Mouse (Mus musculus): Measurements from ENCODE around the gene Arhgap40. TPM values are rescaled to one million over a fixed set of nuclear protein-coding genes. Genes with fewer than 3 reads are reported as not detected.

The Arhgap40 gene
- not detected in 2 replicates for total RNA-seq (2012; rRNA removed)
- total RNA-seq (2014; rRNA removed): not detected in 2 replicates
- not detected in 2 replicates for polyA plus RNA-seq (2012; ENCODE audit: insufficient read length, low read depth)

- DNase-seq (ENCODE audit: extremely low read depth): no peak
- Histone ChIP-seq H3K36me3 (replicated peaks in 1 of 2; ENCODE audit: control insufficient read depth in 1 of 2, insufficient read depth in 1 of 2, low read length in 1 of 2) (no peaks in the 10 kb centered on the region), H3K4me1 (ENCODE audit: control insufficient read depth in 1 of 2, insufficient read depth in 2 of 2) (0 out of 4 replicates have a peak, but pooled peaks cover 0 to 2% of the 10 kb centered on the region in 2 experiments), H3K4me2 (ENCODE audit: insufficient read depth, low read depth, poor library complexity, severe bottlenecking) (no peak within 1 kb of the TSS), H3K27ac (ENCODE audit: insufficient read depth, low read depth) (no peak within 1 kb of the TSS), H3K9me3 (replicated peaks; ENCODE audit: low read length) (no peaks in the 10 kb centered on the region), H3K27me3 (replicated peaks) (no peaks in the 10 kb centered on the region), H3K79me2 (replicated peaks; ENCODE audit: control insufficient read depth, extremely low read depth, insufficient read depth, poor library complexity, severe bottlenecking) (no peaks in the 10 kb centered on the region), H3K9ac (ENCODE audit: insufficient read depth, low read depth) (no peak within 1 kb of the TSS), H3K4me3 (replicated peaks in 1 of 3; ENCODE audit: low read depth in 2 of 3, low read length in 2 of 3, poor library complexity in 1 of 3) (no peak within 1 kb of the TSS)
- in situ Hi-C loops (cut with MboI; ENCODE audit: low pct_ligation_motif_present, low pct_unique_long_range_greater_than_20kb, low sequenced_read_pairs): no loop called here
- TF ChIP-seq JUND (conservative IDR thresholded peaks at IDR 0.05; ENCODE audit: low read depth, low read length) (no peak), BHLHE40 (IDR thresholded peaks at IDR 0.05; ENCODE audit: low read depth, low read length) (no peak), TCF12 (IDR thresholded peaks at IDR 0.05; ENCODE audit: low read depth, low read length) (no peak), USF1 (IDR thresholded peaks at IDR 0.05; ENCODE audit: low read depth, low read length) (no peak), KAT2A (IDR thresholded peaks at IDR 0.05; ENCODE audit: insufficient replicate concordance, low read length) (no peak), RAD21 (IDR thresholded peaks at IDR 0.05; ENCODE audit: low read depth, low read length) (no peak), MXI1 (IDR thresholded peaks at IDR 0.05; ENCODE audit: low read depth, low read length) (no peak)
- dilution Hi-C loops (cut with MboI; ENCODE audit: extremely low pct_ligation_motif_present, extremely low pct_unique_long_range_greater_than_20kb, low sequenced_read_pairs): no loop called here
These were observed at the start of gene Arhgap40 for GRCm38 (mm10) chr2:158512528-158512927. Arhgap40 (plus strand) TSS chr2:158512796.

GRCm38 (mm10) chr2:158474159-158474558 lies 38.4 kb upstream of the Arhgap40 start:
- no peaks in the 10 kb centered on the region for H3K79me2 ChIP-seq (replicated peaks; ENCODE audit: control insufficient read depth, extremely low read depth, insufficient read depth, poor library complexity, severe bottlenecking)
- H3K9me3 ChIP-seq (replicated peaks; ENCODE audit: low read length): no peaks in the 10 kb centered on the region
- peaks cover 17 to 56% of the 10 kb centered on the region in 2 experiments for H3K36me3 ChIP-seq (replicated peaks in 1 of 2; ENCODE audit: control insufficient read depth in 1 of 2, insufficient read depth in 1 of 2, low read length in 1 of 2)
- DNase-seq (ENCODE audit: extremely low read depth): no peak
- no peak overlapping the region for H3K9ac ChIP-seq (ENCODE audit: insufficient read depth, low read depth)
- in situ Hi-C loops (cut with MboI; ENCODE audit: low pct_ligation_motif_present, low pct_unique_long_range_greater_than_20kb, low sequenced_read_pairs): no loop called here
- TF ChIP-seq CHD1 (IDR thresholded peaks at IDR 0.05; ENCODE audit: low read depth, low read length): no peak
- TF ChIP-seq TCF12 (IDR thresholded peaks at IDR 0.05; ENCODE audit: low read depth, low read length): no peak
- no peak for TF ChIP-seq GABPA (IDR thresholded peaks at IDR 0.05; ENCODE audit: insufficient replicate concordance, low read depth, low read length)
- TF ChIP-seq EP300 (IDR thresholded peaks at IDR 0.05; ENCODE audit: low read length): no peak
- no peak for TF ChIP-seq POLR2A (IDR thresholded peaks at IDR 0.05; ENCODE audit: low read depth, low read length)
- TF ChIP-seq ETS1 (conservative IDR thresholded peaks at IDR 0.05; ENCODE audit: low read depth, low read length): no peak
- TF ChIP-seq MAX (IDR thresholded peaks at IDR 0.05; ENCODE audit: low read length): no peak
- TF ChIP-seq RCOR1 (conservative IDR thresholded peaks at IDR 0.05; ENCODE audit: low read depth, low read length): no peak
- H3K4me3 ChIP-seq (replicated peaks in 1 of 3; ENCODE audit: low read depth in 2 of 3, low read length in 2 of 3, poor library complexity in 1 of 3): no peak overlapping the region
- no peak overlapping the region for H3K27ac ChIP-seq (ENCODE audit: insufficient read depth, low read depth)
- H3K27me3 ChIP-seq (replicated peaks): no peaks in the 10 kb centered on the region
- H3K4me2 ChIP-seq (ENCODE audit: insufficient read depth, low read depth, poor library complexity, severe bottlenecking): no peak overlapping the region
- dilution Hi-C loops (cut with MboI; ENCODE audit: extremely low pct_ligation_motif_present, extremely low pct_unique_long_range_greater_than_20kb, low sequenced_read_pairs): no loop called here
- peaks cover 0 to 5% of the 10 kb centered on the region in 2 experiments; a peak in 2 of 4 replicates for H3K4me1 ChIP-seq (ENCODE audit: control insufficient read depth in 1 of 2, insufficient read depth in 2 of 2)

- Histone ChIP-seq H3K9ac (ENCODE audit: insufficient read depth, low read depth) (no peak overlapping the region), H3K36me3 (replicated peaks in 1 of 2; ENCODE audit: control insufficient read depth in 1 of 2, insufficient read depth in 1 of 2, low read length in 1 of 2) (peaks cover 26 to 73% of the 10 kb centered on the region in 2 experiments), H3K4me1 (ENCODE audit: control insufficient read depth in 1 of 2, insufficient read depth in 2 of 2) (peaks cover 0 to 5% of the 10 kb centered on the region in 2 experiments; a peak in 2 of 4 replicates), H3K4me2 (ENCODE audit: insufficient read depth, low read depth, poor library complexity, severe bottlenecking) (no peak overlapping the region), H3K27ac (ENCODE audit: insufficient read depth, low read depth) (no peak overlapping the region), H3K27me3 (replicated peaks) (no peaks in the 10 kb centered on the region), H3K9me3 (replicated peaks; ENCODE audit: low read length) (no peaks in the 10 kb centered on the region), H3K79me2 (replicated peaks; ENCODE audit: control insufficient read depth, extremely low read depth, insufficient read depth, poor library complexity, severe bottlenecking) (no peaks in the 10 kb centered on the region), H3K4me3 (replicated peaks in 1 of 3; ENCODE audit: low read depth in 2 of 3, low read length in 2 of 3, poor library complexity in 1 of 3) (no peak overlapping the region)
- peak; percentile 8 for DNase-seq (ENCODE audit: extremely low read depth)
- TF ChIP-seq POLR2A (IDR thresholded peaks at IDR 0.05; ENCODE audit: low read depth, low read length): no peak
- no peak for TF ChIP-seq MAFK (IDR thresholded peaks at IDR 0.05; ENCODE audit: insufficient replicate concordance, low read length)
- TF ChIP-seq USF2 (conservative IDR thresholded peaks at IDR 0.05; ENCODE audit: low read depth, low read length): no peak
- TF ChIP-seq ZMIZ1 (IDR thresholded peaks at IDR 0.05; ENCODE audit: low read depth, low read length): no peak
- TF ChIP-seq SIN3A (IDR thresholded peaks at IDR 0.05; ENCODE audit: low read length): no peak
- no peak for TF ChIP-seq EP300 (IDR thresholded peaks at IDR 0.05; ENCODE audit: low read length)
- no peak for TF ChIP-seq CHD1 (IDR thresholded peaks at IDR 0.05; ENCODE audit: low read depth, low read length)
- TF ChIP-seq JUND (conservative IDR thresholded peaks at IDR 0.05; ENCODE audit: low read depth, low read length): no peak
- no peak for TF ChIP-seq UBTF (IDR thresholded peaks at IDR 0.05; ENCODE audit: low read depth, low read length)
- TF ChIP-seq MEF2A (IDR thresholded peaks at IDR 0.05; ENCODE audit: borderline replicate concordance, low read depth, low read length): no peak
- no peak for TF ChIP-seq ZNF384 (IDR thresholded peaks at IDR 0.05; ENCODE audit: low read depth, low read length)
- no peak for TF ChIP-seq ELF1 (IDR thresholded peaks at IDR 0.05; ENCODE audit: low read depth, low read length)
- no peak for TF ChIP-seq E2F4 (IDR thresholded peaks at IDR 0.05; ENCODE audit: insufficient replicate concordance, low read depth, low read length)
- TF ChIP-seq TCF12 (IDR thresholded peaks at IDR 0.05; ENCODE audit: low read depth, low read length): no peak
- in situ Hi-C loops (cut with MboI; ENCODE audit: low pct_ligation_motif_present, low pct_unique_long_range_greater_than_20kb, low sequenced_read_pairs) (no loop called here), dilution Hi-C loops (cut with MboI; ENCODE audit: extremely low pct_ligation_motif_present, extremely low pct_unique_long_range_greater_than_20kb, low sequenced_read_pairs) (no loop called here)
These were observed 35.0 kb upstream of the Arhgap40 start for GRCm38 (mm10) chr2:158477640-158478039.

Data from CH12.LX (cell line).